Mouse (Mus musculus) liver, adult 2 months (tissue): ENCODE results near the gene Tlx2.

Experiments
- CTCF ChIP-seq: fragments of 200-500 bp; IDR thresholded peaks from 2 replicates; pipeline ENCODE4 v1.5.1; 2011; ENCODE audit warnings: low read depth, low read length, control low read depth
- POLR2A ChIP-seq: fragments of 200-500 bp; IDR thresholded peaks from 2 replicates; pipeline ENCODE4 v1.6.1; 2011; ENCODE audit warnings: low read length, control low read depth; ENCODE audit not compliant: insufficient read depth; ENCODE audit errors: extremely low read depth

DNA sequence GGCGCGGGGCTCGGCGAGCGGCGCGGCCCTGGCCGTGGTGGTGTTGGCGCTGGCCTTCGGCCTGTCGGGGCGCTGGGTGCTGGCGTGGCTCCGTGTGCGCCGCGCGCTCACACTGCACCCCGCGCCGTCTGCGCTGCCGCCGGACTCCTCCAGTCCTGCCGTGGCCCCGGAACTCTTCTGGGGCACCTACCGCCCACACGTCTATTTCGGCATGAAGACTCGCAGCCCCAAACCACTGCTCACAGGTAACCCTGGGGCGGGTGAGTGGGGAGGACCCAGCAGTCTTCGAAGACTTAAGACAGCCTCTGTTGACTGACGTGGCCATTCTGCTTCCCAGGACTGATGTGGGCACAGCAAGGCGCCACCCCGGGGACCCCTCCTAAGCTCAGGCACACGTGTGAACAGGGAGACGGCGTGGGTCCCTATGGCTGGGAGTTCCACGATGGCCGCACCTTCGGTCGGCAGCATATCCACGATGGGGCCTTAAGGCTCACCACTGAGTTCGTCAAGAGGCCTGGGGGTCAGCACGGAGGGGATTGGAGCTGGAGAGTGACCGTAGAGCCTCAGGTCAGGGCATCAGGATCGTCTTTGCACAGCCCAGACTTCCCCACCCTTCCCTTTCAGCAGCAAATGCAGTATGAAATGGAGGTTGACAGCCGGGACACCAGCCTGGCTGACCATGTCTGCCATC, 45.7 kb upstream of the Tlx2 start:
- no peak for TF ChIP-seq CTCF
- TF ChIP-seq POLR2A, result no peak
